Mouse (Mus musculus): ENCODE data around the gene Olfr847. TPM values are rescaled to one million over a fixed set of nuclear protein-coding genes. Genes with fewer than 3 reads are reported as not detected.

The Olfr847 gene
- not detected in 2 replicates for polyA plus RNA-seq (2012; rRNA removed; ENCODE audit: low replicate concordance)

GRCm38 (mm10) chr9:19378569-19378968 lies at the start of gene Olfr847:
Gene Olfr847 (minus strand): TSS chr9:19378669.

GRCm38 (mm10) chr9:19363905-19364304 lies 14.6 kb downstream of the Olfr847 start, which contains the start of gene Olfr846:
Gene Olfr846 (minus strand): TSS chr9:19364005.

GRCm38 (mm10) chr9:19336157-19336556 lies 42.3 kb downstream of the Olfr847 start, which contains the start of gene Olfr845:
Gene Olfr845 (plus strand): TSS chr9:19336457.

Other genes starting within 250 kb of the Olfr847 start
- gene Olfr837, start 242.4 kb downstream of the Olfr847 start, polyA plus RNA-seq (2012; rRNA removed; ENCODE audit: low replicate concordance) = not detected in 2 replicates
- not detected in 2 replicates for gene Olfr839-ps1, start 201.4 kb downstream of the Olfr847 start, polyA plus RNA-seq (2012; rRNA removed; ENCODE audit: low replicate concordance)
- gene Olfr843, start 126.7 kb downstream of the Olfr847 start, polyA plus RNA-seq (2012; rRNA removed; ENCODE audit: low replicate concordance) = not detected in 2 replicates
- gene Olfr844, start 62.3 kb downstream of the Olfr847 start, polyA plus RNA-seq (2012; rRNA removed; ENCODE audit: low replicate concordance) = not detected in 2 replicates
- not detected in 2 replicates for gene Olfr845, start 42.2 kb downstream of the Olfr847 start, polyA plus RNA-seq (2012; rRNA removed; ENCODE audit: low replicate concordance)
- gene Olfr846, start 14.7 kb downstream of the Olfr847 start, polyA plus RNA-seq (2012; rRNA removed; ENCODE audit: low replicate concordance) = not detected in 2 replicates
- not detected in 2 replicates for gene Olfr849, start 61.6 kb upstream of the Olfr847 start, polyA plus RNA-seq (2012; rRNA removed; ENCODE audit: low replicate concordance)
- gene Olfr850, start 99.6 kb upstream of the Olfr847 start, polyA plus RNA-seq (2012; rRNA removed; ENCODE audit: low replicate concordance) = not detected in 2 replicates
- gene Olfr851, start 114.6 kb upstream of the Olfr847 start, polyA plus RNA-seq (2012; rRNA removed; ENCODE audit: low replicate concordance) = not detected in 2 replicates
- not detected in 2 replicates for gene Olfr853, start 162.4 kb upstream of the Olfr847 start, polyA plus RNA-seq (2012; rRNA removed; ENCODE audit: low replicate concordance)
- not detected in 2 replicates for gene Olfr854, start 188.7 kb upstream of the Olfr847 start, polyA plus RNA-seq (2012; rRNA removed; ENCODE audit: low replicate concordance)
- not detected in 2 replicates for gene Olfr855, start 203.9 kb upstream of the Olfr847 start, polyA plus RNA-seq (2012; rRNA removed; ENCODE audit: low replicate concordance)
- gene Zfp317, start 243.4 kb upstream of the Olfr847 start, polyA plus RNA-seq (2012; rRNA removed; ENCODE audit: low replicate concordance) = 5.2 and 13.6 TPM in 2 replicates